ENCODE assay signal across 14 mouse cellular contexts in genomic region chr9:48562388-48562787, GRCm38 (mm10).
"Had no signal": no experiment of that assay in that cellular context is flagged by ENCODE, and none has a peak within 500 bp of the region (broad histone marks: within the 10 kb centered on the region; RNA-seq: fewer than 3 reads in every experiment).

No protein-coding gene starts in this region.

- H3K4me3 ChIP-seq: intestine, embryonic 15.5 days; kidney, embryonic 15.5 days; limb, embryonic 12.5 days; liver, embryonic 13.5 days; neural tube, embryonic 13.5 days had no signal

- H3K4me1 ChIP-seq: intestine, embryonic 15.5 days; kidney, embryonic 15.5 days; liver, embryonic 13.5 days; neural tube, embryonic 13.5 days had no signal

- H3K36me3 ChIP-seq: intestine, embryonic 15.5 days; kidney, embryonic 15.5 days; limb, embryonic 12.5 days; liver, embryonic 13.5 days; neural tube, embryonic 13.5 days had no signal

- H3K9ac ChIP-seq: intestine, embryonic 15.5 days; kidney, embryonic 15.5 days; limb, embryonic 12.5 days; liver, embryonic 13.5 days; liver, postnatal 0 days; neural tube, embryonic 13.5 days had no signal

- ATAC-seq: hindbrain, embryonic 16.5 days; intestine, embryonic 15.5 days; liver, postnatal 0 days had no signal

- H3K27me3 ChIP-seq: intestine, embryonic 15.5 days; limb, embryonic 12.5 days; liver, embryonic 13.5 days; neural tube, embryonic 13.5 days had no signal

- DNase-seq: kidney, adult 2 months; kidney, postnatal 14 days; liver; liver, embryonic 13.5 days; liver, postnatal 0 days; lung, postnatal 36 days; midbrain, embryonic 14.5 days; retina, postnatal 1 day; thymus, postnatal 36 days had no signal

- H3K4me2 ChIP-seq: intestine, embryonic 15.5 days; kidney, embryonic 15.5 days; limb, embryonic 12.5 days; liver, embryonic 13.5 days; neural tube, embryonic 13.5 days had no signal

- H3K9me3 ChIP-seq: intestine, embryonic 15.5 days; kidney, embryonic 15.5 days; limb, embryonic 12.5 days; liver, embryonic 13.5 days; neural tube, embryonic 13.5 days had no signal

- H3K27ac ChIP-seq: intestine, embryonic 15.5 days; kidney, embryonic 15.5 days; limb, embryonic 12.5 days; liver, embryonic 13.5 days; neural tube, embryonic 13.5 days had no signal
